Mouse (Mus musculus) erythroblast, adult 5-6 weeks (primary cell): ENCODE data around the gene Arl13b. TPM values are rescaled to one million over a fixed set of nuclear protein-coding genes. Genes with fewer than 3 reads are reported as not detected.

Experiments
- ATAC-seq: replicated peaks from 2 replicates; pipeline ENCODE4 v1.8.0; 2016; ENCODE audit warnings: moderate number of reproducible peaks, mild to moderate bottlenecking, moderate TSS enrichment, inconsistent platforms; ENCODE audit not compliant: poor library complexity, low FRiP score, severe bottlenecking
- total RNA-seq, 2 experiments: library from RNA; stranded (forward) in 1 of 2; stranded (reverse) in 1 of 2; fragments of 150-400 nt in 1 of 2; fragments of 200-764, 138-1000 nt in 1 of 2; gene quantifications; 2 replicates each; pipeline versions ENCODE4 v1.2.3 to v1.2.4; 2015 to 2017; ENCODE audit warnings: low replicate concordance in 2 of 2

The Arl13b gene
- total RNA-seq, 2 experiments from 2014 or later, result 0.19 to 2.4 TPM

DNA sequence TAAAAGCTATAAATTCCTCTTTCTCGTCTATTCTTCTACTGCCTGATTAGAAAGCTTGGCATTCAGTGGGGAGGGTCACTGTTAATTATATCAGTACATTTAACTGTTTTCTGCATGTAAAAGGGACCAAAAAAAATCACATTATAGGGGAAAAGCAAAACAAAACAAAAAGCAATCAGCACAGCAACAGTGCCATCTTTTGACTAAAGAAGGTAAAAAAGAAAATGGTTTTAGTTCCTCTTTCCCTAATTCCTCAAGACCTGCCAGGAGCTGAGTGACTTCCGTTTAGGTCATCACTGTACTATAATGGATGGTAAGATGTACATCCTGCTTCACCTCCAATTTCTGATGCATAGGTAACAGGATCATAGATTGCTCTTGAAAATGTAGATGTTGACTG lies 101.0 kb downstream of the Arl13b start:
- no peak for ATAC-seq

Other genes with a start within 250 kb of the Arl13b start
- gene Nsun3, start 60.2 kb downstream of the Arl13b start, total RNA-seq (2015; ENCODE audit: low replicate concordance), result 7.9 and 16.5 TPM in 2 replicates
- 5.9 and 8.2 TPM in 2 replicates for gene Nsun3, start 60.2 kb downstream of the Arl13b start, total RNA-seq (2017; ENCODE audit: low replicate concordance)
- not detected in 2 replicates for gene Stx19, start 32.4 kb downstream of the Arl13b start, total RNA-seq (2015; ENCODE audit: low replicate concordance)
- gene Stx19, start 32.4 kb downstream of the Arl13b start, total RNA-seq (2017; ENCODE audit: low replicate concordance), result not detected in 2 replicates
- gene Pros1, start 7.3 kb upstream of the Arl13b start, total RNA-seq (2015; ENCODE audit: low replicate concordance), result 1.3 and 2.5 TPM in 2 replicates
- gene Pros1, start 7.3 kb upstream of the Arl13b start, total RNA-seq (2017; ENCODE audit: low replicate concordance), result 4.5 and 4.7 TPM in 2 replicates